Mouse (Mus musculus) left cerebral cortex, adult 2 months (tissue): ENCODE results near the gene Fscn2. TPM values are rescaled to one million over a fixed set of nuclear protein-coding genes. Genes with fewer than 3 reads are reported as not detected.

Experiments
- DNase-seq, 2 experiments: peaks; one replicate each; pipeline ENCODE4 v3.0.0; 2021 to 2022; ENCODE audit warnings: low spot score in 2 of 2, mixed read lengths in 1 of 2; ENCODE audit errors: extremely low spot score in 1 of 2
- H3K27ac ChIP-seq: fragments of 200-600 bp; 2 replicates; pipeline ENCODE4 v1.8.1; 2022
- H3K4me3 ChIP-seq: fragments of 200-600 bp; 2 replicates; pipeline ENCODE4 v1.8.1; 2022
- CTCF ChIP-seq: fragments of 200-600 bp; IDR thresholded peaks from 2 replicates; pipeline ENCODE4 v1.8.1; 2022; ENCODE audit warnings: antibody characterized with exemption, mild to moderate bottlenecking, moderate library complexity
- intact Hi-C: fragments of 180-260 bp; cut with DNase I; formaldehyde crosslinking; loops from one replicate; pipeline ENCODE4 v1.15.1; 2025
- total RNA-seq, 2 experiments: library from RNA; stranded (reverse); gene quantifications; 2 replicates each; pipeline ENCODE4 v1.2.3; 2021

Gene Fscn2
- total RNA-seq, 2 experiments from 2014 or later = 0.25 TPM; not detected in 1

GRCm38 (mm10) chr11:120354304-120355276 lies 6.7 kb upstream of the Fscn2 start:
- TF ChIP-seq CTCF = no peak
- H3K4me3 ChIP-seq = no peak overlapping the region
- intact Hi-C loops = loop anchor here (2.0 kb wide), 1 partner anchor 16 kb away; no protein-coding TSS in a partner anchor
- no peak for DNase-seq
- H3K27ac ChIP-seq = no peak overlapping the region

- H3K4me3 ChIP-seq = no peak overlapping the region
- intact Hi-C loops = loop anchor here (2.0 kb wide), 1 partner anchor 15 kb away; no protein-coding TSS in a partner anchor
- no peak for DNase-seq
- no peak for TF ChIP-seq CTCF
- H3K27ac ChIP-seq = no peak overlapping the region
These were observed 5.9 kb upstream of the Fscn2 start for GRCm38 (mm10) chr11:120355277-120356039.

- TF ChIP-seq CTCF = peak; percentile 14; the same call in 1 of the 2 replicates
- Histone ChIP-seq H3K27ac (no peak overlapping the region), H3K4me3 (no peak overlapping the region)
- intact Hi-C loops = no loop called here
- DNase-seq = no peak
These were observed 5.0 kb upstream of the Fscn2 start for GRCm38 (mm10) chr11:120356319-120356840.

GRCm38 (mm10) chr11:120356900-120357299 lies 4.4 kb upstream of the Fscn2 start:
- no peak for DNase-seq
- no peak overlapping the region for H3K4me3 ChIP-seq
- no peak overlapping the region for H3K27ac ChIP-seq
- intact Hi-C loops = no loop called here
- no peak; the same call in 1 of the 2 replicates for TF ChIP-seq CTCF

- DNase-seq = peak; percentile 66 to 77
- Histone ChIP-seq H3K4me3 (no peak overlapping the region), H3K27ac (peak overlapping the region; percentile 59)
- intact Hi-C loops = no loop called here
- no peak for TF ChIP-seq CTCF
These were observed 3.4 kb upstream of the Fscn2 start for GRCm38 (mm10) chr11:120357791-120358401.

- Histone ChIP-seq H3K4me3 (no peak overlapping the region), H3K27ac (no peak overlapping the region)
- DNase-seq = no peak
- no peak for TF ChIP-seq CTCF
- intact Hi-C loops = no loop called here
These were observed 1.9 kb upstream of the Fscn2 start for GRCm38 (mm10) chr11:120359391-120359790.

- DNase-seq = no peak
- H3K4me3 ChIP-seq = no peak overlapping the region
- intact Hi-C loops = no loop called here
- TF ChIP-seq CTCF = no peak
- H3K27ac ChIP-seq = no peak overlapping the region
These were observed 1.3 kb upstream of the Fscn2 start for GRCm38 (mm10) chr11:120360062-120360461.

GRCm38 (mm10) chr11:120360755-120361154 lies 579 bp upstream of the Fscn2 start:
- intact Hi-C loops = no loop called here
- Histone ChIP-seq H3K4me3 (no peak overlapping the region), H3K27ac (no peak overlapping the region)
- no peak for DNase-seq
- TF ChIP-seq CTCF = no peak

- Histone ChIP-seq H3K27ac (no peak overlapping the region), H3K4me3 (no peak overlapping the region)
- intact Hi-C loops = no loop called here
- no peak for TF ChIP-seq CTCF
- DNase-seq = no peak
These were observed 1.6 kb downstream of the Fscn2 start for GRCm38 (mm10) chr11:120362891-120363290.

- H3K4me3 ChIP-seq = no peak overlapping the region
- no peak for TF ChIP-seq CTCF
- no peak for DNase-seq
- intact Hi-C loops = no loop called here
- H3K27ac ChIP-seq = no peak overlapping the region
These were observed 5.2 kb downstream of the Fscn2 start for GRCm38 (mm10) chr11:120366443-120367027.

- H3K27ac ChIP-seq = no peak overlapping the region
- intact Hi-C loops = loop anchor here (2.0 kb wide), 1 partner anchor 15 kb away; no protein-coding TSS in a partner anchor
These were observed 8.3 kb downstream of the Fscn2 start for GRCm38 (mm10) chr11:120369656-120370055.

More at GRCm38 (mm10) chr11:120369656-120370055, 8.3 kb downstream of the Fscn2 start:
- peak; percentile 82 for TF ChIP-seq CTCF
- peak; percentile 61 to 62 for DNase-seq
- H3K4me3 ChIP-seq = no peak overlapping the region
